Mouse (Mus musculus) olfactory bulb, adult 2 months (tissue): ENCODE measurements around the gene Mfsd4a.

Source experiments
- CTCF ChIP-seq: fragments of 200-500 bp; IDR thresholded peaks from 2 replicates; pipeline ENCODE4 v1.5.1; 2012; ENCODE audit warnings: low read depth, mild to moderate bottlenecking, low read length, moderate library complexity; ENCODE audit not compliant: insufficient read depth
- POLR2A ChIP-seq: fragments of 200-500 bp; IDR thresholded peaks from 2 replicates; pipeline ENCODE4 v1.6.1; 2012; ENCODE audit warnings: mild to moderate bottlenecking, low read depth, low read length, moderate library complexity; ENCODE audit not compliant: insufficient read depth

- TF ChIP-seq POLR2A (no peak), CTCF (no peak)
Measured at GRCm38 (mm10) chr1:132075576-132075975, 7.7 kb upstream of the Mfsd4a start.
